Mouse (Mus musculus): ENCODE results near the gene Ggta1.
A peak's percentile ranks its signal among the peaks of the same experiment; 100 is the strongest.

GRCm38 (mm10) chr2:35490458-35491111 is 27.6 kb upstream of the Ggta1 start:
- TF ChIP-seq TCF3 (IDR thresholded peaks at IDR 0.05; ENCODE audit: insufficient read length, low read depth) (no peak), SRF (IDR thresholded peaks at IDR 0.05; ENCODE audit: control insufficient read depth, insufficient read length, low read depth) (no peak), POLR2A (IDR thresholded peaks at IDR 0.05; ENCODE audit: insufficient read length, low read depth) (no peak), USF1 (IDR thresholded peaks at IDR 0.05; ENCODE audit: low read depth) (no peak), E2F4 (IDR thresholded peaks at IDR 0.05; ENCODE audit: insufficient read depth) (no peak), CEBPB (IDR thresholded peaks at IDR 0.05; ENCODE audit: insufficient read depth, poor library complexity, severe bottlenecking) (no peak), POLR2AphosphoS2 (IDR thresholded peaks at IDR 0.05; ENCODE audit: insufficient read length, low read depth) (no peak), MAX (IDR thresholded peaks at IDR 0.05; ENCODE audit: low read depth) (no peak), MYOG (IDR thresholded peaks at IDR 0.05; ENCODE audit: control insufficient read depth in 1 of 3, insufficient read depth in 1 of 3, insufficient read length in 2 of 3, low read depth in 2 of 3) (peak in 1 of 3 experiments; percentile 80)

Data from myocyte (in vitro differentiated cells).